Mouse (Mus musculus): ENCODE data around the gene Ly6g6e. TPM values are rescaled to one million over a fixed set of nuclear protein-coding genes. Genes with fewer than 3 reads are reported as not detected.

Gene Ly6g6e
- polyA plus RNA-seq, 1 experiment from 2014 or later = 2.0 TPM

GRCm38 (mm10) chr17:35049561-35050016 is 27.1 kb upstream of the Ly6g6e start, which contains the start of gene Clic1:
Gene Clic1 (plus strand): TSS chr17:35049966.
- H3K36me3 ChIP-seq (ENCODE audit: insufficient read depth, low read length) = peaks cover 22% of the 10 kb centered on the region
- H3K27ac ChIP-seq (ENCODE audit: low read length) = peak within 1 kb of the TSS; percentile 99
- H3K9ac ChIP-seq (replicated peaks; ENCODE audit: low read length) = peak within 1 kb of the TSS; percentile 96
- H3K27me3 ChIP-seq (ENCODE audit: insufficient read depth, low read length) = no peaks in the 10 kb centered on the region
- H3K4me3 ChIP-seq (ENCODE audit: low read length) = peak within 1 kb of the TSS; percentile 86
- H3K4me2 ChIP-seq (replicated peaks; ENCODE audit: low read depth, low read length) = peak within 1 kb of the TSS; percentile 94
- ATAC-seq (ENCODE audit: low FRiP score, low TSS enrichment) = peak; percentile 30
- no peaks in the 10 kb centered on the region for H3K9me3 ChIP-seq (ENCODE audit: low read length)
- WGBS = under 1% methylated on average over 11 of the region's 11 CpGs
- peaks cover 59% of the 10 kb centered on the region for H3K4me1 ChIP-seq (ENCODE audit: insufficient read depth, low read length)

- Histone ChIP-seq H3K36me3 (ENCODE audit: insufficient read depth, low read length) (peaks cover 27% of the 10 kb centered on the region), H3K4me1 (ENCODE audit: insufficient read depth, low read length) (peaks cover 53% of the 10 kb centered on the region), H3K4me3 (ENCODE audit: low read length) (peak overlapping the region; percentile 86), H3K9ac (replicated peaks; ENCODE audit: low read length) (peak overlapping the region; percentile 96), H3K9me3 (ENCODE audit: low read length) (no peaks in the 10 kb centered on the region), H3K27ac (ENCODE audit: low read length) (peak overlapping the region; percentile 99), H3K27me3 (ENCODE audit: insufficient read depth, low read length) (no peaks in the 10 kb centered on the region), H3K4me2 (replicated peaks; ENCODE audit: low read depth, low read length) (peak overlapping the region; percentile 94)
- peak; percentile 22 for ATAC-seq (ENCODE audit: low FRiP score, low TSS enrichment)
- WGBS = under 1% methylated on average over 27 of the region's 27 CpGs
These were observed 26.5 kb upstream of the Ly6g6e start for GRCm38 (mm10) chr17:35050126-35050750.

GRCm38 (mm10) chr17:35051156-35052086 is 25.3 kb upstream of the Ly6g6e start:
- Histone ChIP-seq H3K36me3 (ENCODE audit: insufficient read depth, low read length) (peaks cover 39% of the 10 kb centered on the region), H3K4me1 (ENCODE audit: insufficient read depth, low read length) (peaks cover 50% of the 10 kb centered on the region), H3K4me3 (ENCODE audit: low read length) (peak overlapping the region; percentile 86), H3K9me3 (ENCODE audit: low read length) (no peaks in the 10 kb centered on the region), H3K27me3 (ENCODE audit: insufficient read depth, low read length) (no peaks in the 10 kb centered on the region), H3K9ac (replicated peaks; ENCODE audit: low read length) (peak overlapping the region; percentile 96), H3K27ac (ENCODE audit: low read length) (peak overlapping the region; percentile 99), H3K4me2 (replicated peaks; ENCODE audit: low read depth, low read length) (peak overlapping the region; percentile 94)
- ATAC-seq (ENCODE audit: low FRiP score, low TSS enrichment) = peak; percentile 74
- WGBS = under 1% methylated on average over 21 of the region's 21 CpGs

DNA sequence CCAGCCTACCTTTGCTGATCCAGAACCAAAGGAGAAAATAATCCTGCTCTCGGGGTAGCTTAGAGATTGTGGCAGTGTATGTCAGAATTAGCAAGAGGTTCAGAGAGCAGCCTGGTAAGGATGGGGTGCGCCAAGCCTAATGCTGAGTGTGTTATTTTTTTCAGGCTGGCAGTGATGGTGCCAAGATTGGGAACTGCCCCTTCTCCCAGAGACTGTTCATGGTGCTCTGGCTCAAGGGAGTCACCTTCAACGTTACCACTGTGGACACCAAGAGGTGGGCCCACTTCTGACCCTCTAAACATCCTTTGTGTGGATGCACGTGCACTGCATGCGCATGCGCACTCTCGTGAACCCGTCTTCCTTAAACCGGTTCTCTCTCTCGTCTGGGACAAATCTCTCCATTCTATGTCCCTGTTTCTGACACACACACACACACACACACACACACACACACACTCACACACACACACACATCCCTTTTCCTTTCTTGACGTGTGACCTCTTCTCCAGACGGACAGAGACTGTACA is 24.4 kb upstream of the Ly6g6e start:
- no peak for ATAC-seq (ENCODE audit: low FRiP score, low TSS enrichment)
- peak overlapping the region; percentile 86 for H3K4me3 ChIP-seq (ENCODE audit: low read length)
- peaks cover 44% of the 10 kb centered on the region for H3K4me1 ChIP-seq (ENCODE audit: insufficient read depth, low read length)
- no peaks in the 10 kb centered on the region for H3K27me3 ChIP-seq (ENCODE audit: insufficient read depth, low read length)
- peak overlapping the region; percentile 94 for H3K4me2 ChIP-seq (replicated peaks; ENCODE audit: low read depth, low read length)
- H3K9ac ChIP-seq (replicated peaks; ENCODE audit: low read length) = peak overlapping the region; percentile 96
- WGBS = 72% methylated on average over 12 of the region's 12 CpGs
- peaks cover 46% of the 10 kb centered on the region for H3K36me3 ChIP-seq (ENCODE audit: insufficient read depth, low read length)
- H3K27ac ChIP-seq (ENCODE audit: low read length) = peak overlapping the region; percentile 99
- H3K9me3 ChIP-seq (ENCODE audit: low read length) = no peaks in the 10 kb centered on the region

- Histone ChIP-seq H3K4me2 (replicated peaks; ENCODE audit: low read depth, low read length) (no peak overlapping the region), H3K9me3 (ENCODE audit: low read length) (no peaks in the 10 kb centered on the region), H3K9ac (replicated peaks; ENCODE audit: low read length) (no peak overlapping the region), H3K4me1 (ENCODE audit: insufficient read depth, low read length) (peaks cover 36% of the 10 kb centered on the region), H3K4me3 (ENCODE audit: low read length) (no peak overlapping the region), H3K27me3 (ENCODE audit: insufficient read depth, low read length) (no peaks in the 10 kb centered on the region), H3K27ac (ENCODE audit: low read length) (no peak overlapping the region), H3K36me3 (ENCODE audit: insufficient read depth, low read length) (peaks cover 63% of the 10 kb centered on the region)
- WGBS = 92% methylated on average over 7 of the region's 7 CpGs
- no peak for ATAC-seq (ENCODE audit: low FRiP score, low TSS enrichment)
These were observed 20.8 kb upstream of the Ly6g6e start for GRCm38 (mm10) chr17:35055691-35056495.

DNA sequence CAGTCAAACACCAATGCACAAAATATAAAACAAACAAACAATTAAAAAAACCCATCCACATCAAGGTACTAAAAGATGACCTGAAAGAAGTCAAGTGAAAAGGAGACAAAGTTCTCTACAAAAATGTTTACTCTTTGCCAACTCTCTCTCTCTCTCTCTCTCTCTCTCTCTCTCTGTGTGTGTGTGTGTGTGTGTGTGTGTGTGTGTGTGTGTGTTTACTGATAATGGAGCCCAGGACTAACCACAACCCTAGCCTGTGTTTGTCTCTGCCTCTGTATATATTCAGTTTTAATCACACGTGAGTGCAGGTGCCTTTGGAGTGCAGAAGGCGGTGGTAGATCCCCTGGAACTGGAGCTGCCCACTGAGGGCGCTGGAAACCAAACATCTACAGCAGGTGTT is 19.6 kb upstream of the Ly6g6e start:
- H3K9ac ChIP-seq (replicated peaks; ENCODE audit: low read length) = no peak overlapping the region
- no peaks in the 10 kb centered on the region for H3K9me3 ChIP-seq (ENCODE audit: low read length)
- H3K27ac ChIP-seq (ENCODE audit: low read length) = no peak overlapping the region
- WGBS = 83% methylated on average over 3 of the region's 3 CpGs
- ATAC-seq (ENCODE audit: low FRiP score, low TSS enrichment) = no peak
- no peak overlapping the region for H3K4me3 ChIP-seq (ENCODE audit: low read length)
- H3K4me1 ChIP-seq (ENCODE audit: insufficient read depth, low read length) = peaks cover 38% of the 10 kb centered on the region
- H3K27me3 ChIP-seq (ENCODE audit: insufficient read depth, low read length) = no peaks in the 10 kb centered on the region
- peaks cover 73% of the 10 kb centered on the region for H3K36me3 ChIP-seq (ENCODE audit: insufficient read depth, low read length)
- no peak overlapping the region for H3K4me2 ChIP-seq (replicated peaks; ENCODE audit: low read depth, low read length)

- Histone ChIP-seq H3K27me3 (ENCODE audit: insufficient read depth, low read length) (no peaks in the 10 kb centered on the region), H3K9ac (replicated peaks; ENCODE audit: low read length) (peak overlapping the region; percentile 95; the same call in 1 of the 2 replicates), H3K4me2 (replicated peaks; ENCODE audit: low read depth, low read length) (peak overlapping the region; percentile 84; the same call in 1 of the 2 replicates), H3K27ac (ENCODE audit: low read length) (peak overlapping the region; percentile 96), H3K4me1 (ENCODE audit: insufficient read depth, low read length) (peaks cover 28% of the 10 kb centered on the region), H3K36me3 (ENCODE audit: insufficient read depth, low read length) (peaks cover 72% of the 10 kb centered on the region), H3K4me3 (ENCODE audit: low read length) (peak overlapping the region; percentile 93), H3K9me3 (ENCODE audit: low read length) (no peaks in the 10 kb centered on the region)
- ATAC-seq (ENCODE audit: low FRiP score, low TSS enrichment) = no peak
- 57% methylated on average over 9 of the region's 9 CpGs for WGBS
These were observed 18.4 kb upstream of the Ly6g6e start for GRCm38 (mm10) chr17:35058316-35058715.

GRCm38 (mm10) chr17:35058911-35059892 is 17.5 kb upstream of the Ly6g6e start, which contains the start of gene Ddah2:
Gene Ddah2 (plus strand): TSS chr17:35059035.
- peak; percentile 95 for ATAC-seq (ENCODE audit: low FRiP score, low TSS enrichment)

More at GRCm38 (mm10) chr17:35058911-35059892, 17.5 kb upstream of the Ly6g6e start, which contains the start of gene Ddah2:
- H3K27ac ChIP-seq (ENCODE audit: low read length) = peak within 1 kb of the TSS; percentile 96
- H3K27me3 ChIP-seq (ENCODE audit: insufficient read depth, low read length) = no peaks in the 10 kb centered on the region
- peaks cover 33% of the 10 kb centered on the region for H3K4me1 ChIP-seq (ENCODE audit: insufficient read depth, low read length)
- peaks cover 64% of the 10 kb centered on the region for H3K36me3 ChIP-seq (ENCODE audit: insufficient read depth, low read length)
- H3K4me3 ChIP-seq (ENCODE audit: low read length) = peak within 1 kb of the TSS; percentile 93
- peak within 1 kb of the TSS; percentile 84 for H3K4me2 ChIP-seq (replicated peaks; ENCODE audit: low read depth, low read length)
- no peaks in the 10 kb centered on the region for H3K9me3 ChIP-seq (ENCODE audit: low read length)
- under 1% methylated on average over 57 of the region's 57 CpGs for WGBS
- H3K9ac ChIP-seq (replicated peaks; ENCODE audit: low read length) = peak within 1 kb of the TSS; percentile 95
